Mouse (Mus musculus) B cell, adult 2 months (primary cell): ENCODE measurements at regions not wholly inside any gene's neighbourhood (a gene's known extent, or its start where the extent isn't known, plus 50 kb on each side); places are given as distances from the start of the nearest gene placed in this dataset.

Source experiments
- DNase-seq, 2 experiments: peaks; one replicate each; pipeline ENCODE4 v3.0.0; 2022

DNA sequence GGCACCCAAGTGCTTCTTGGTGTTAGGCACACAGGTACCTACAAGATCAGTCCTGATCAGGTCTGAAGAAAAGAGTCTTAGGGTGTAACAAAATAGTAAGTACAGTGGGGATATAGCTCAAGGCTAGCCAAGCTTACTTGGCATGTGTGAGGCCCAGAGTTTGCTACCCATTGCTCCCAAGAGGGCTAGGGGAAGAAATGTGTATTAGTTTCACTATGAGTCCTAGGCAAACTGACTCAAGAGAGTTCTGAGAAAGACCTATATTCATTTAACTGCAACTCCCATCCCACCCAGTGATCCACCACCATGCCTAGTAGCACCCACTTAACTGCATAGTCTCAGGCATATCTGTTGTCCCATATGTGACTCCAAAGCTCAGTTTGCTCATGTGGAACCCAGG is 84.5 kb upstream of the Cdkn2b start:
- DNase-seq, result no peak

DNA sequence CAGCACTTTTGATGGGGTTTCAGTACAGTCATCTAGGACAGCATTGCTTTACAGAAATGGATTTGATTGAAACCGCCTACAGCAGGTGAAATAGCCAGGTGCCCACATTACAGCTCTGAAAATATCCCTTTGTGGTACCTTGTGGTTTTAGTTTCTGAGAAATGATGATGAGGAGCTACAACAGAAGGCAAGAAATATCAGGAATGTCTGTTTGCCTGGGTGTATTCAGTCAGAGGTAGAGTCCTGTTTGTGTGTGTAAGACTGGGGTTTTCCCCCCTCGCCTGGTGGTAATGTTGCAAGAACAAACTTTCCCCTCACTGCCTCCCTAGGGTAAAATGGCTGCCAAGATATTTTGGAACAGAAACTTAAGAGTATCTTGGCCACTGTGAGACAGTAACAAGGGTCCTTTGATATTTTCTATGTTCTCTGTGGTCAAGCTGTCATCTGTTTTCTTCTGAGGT is 82.4 kb upstream of the Cdkn2b start:
- no peak for DNase-seq

DNA sequence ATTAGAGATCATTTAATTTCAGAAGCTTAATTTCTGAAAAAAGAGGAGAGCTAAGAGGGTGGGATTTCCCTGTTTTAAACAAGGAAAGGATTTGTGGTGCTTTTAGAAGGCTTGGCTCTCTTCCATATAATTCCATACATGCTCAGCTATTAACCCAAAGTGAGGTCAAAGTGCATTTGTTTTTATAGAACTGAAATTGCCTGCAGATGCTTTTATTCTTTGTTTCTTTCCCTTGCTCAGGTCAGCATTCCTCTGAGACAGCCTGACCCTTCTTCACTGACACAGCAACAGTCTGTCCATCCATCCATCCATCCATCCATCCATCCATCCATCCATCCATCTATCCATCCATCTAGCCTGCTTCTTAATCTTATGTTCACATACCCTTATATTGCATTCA is 82.0 kb upstream of the Cdkn2b start:
- no peak for DNase-seq

DNA sequence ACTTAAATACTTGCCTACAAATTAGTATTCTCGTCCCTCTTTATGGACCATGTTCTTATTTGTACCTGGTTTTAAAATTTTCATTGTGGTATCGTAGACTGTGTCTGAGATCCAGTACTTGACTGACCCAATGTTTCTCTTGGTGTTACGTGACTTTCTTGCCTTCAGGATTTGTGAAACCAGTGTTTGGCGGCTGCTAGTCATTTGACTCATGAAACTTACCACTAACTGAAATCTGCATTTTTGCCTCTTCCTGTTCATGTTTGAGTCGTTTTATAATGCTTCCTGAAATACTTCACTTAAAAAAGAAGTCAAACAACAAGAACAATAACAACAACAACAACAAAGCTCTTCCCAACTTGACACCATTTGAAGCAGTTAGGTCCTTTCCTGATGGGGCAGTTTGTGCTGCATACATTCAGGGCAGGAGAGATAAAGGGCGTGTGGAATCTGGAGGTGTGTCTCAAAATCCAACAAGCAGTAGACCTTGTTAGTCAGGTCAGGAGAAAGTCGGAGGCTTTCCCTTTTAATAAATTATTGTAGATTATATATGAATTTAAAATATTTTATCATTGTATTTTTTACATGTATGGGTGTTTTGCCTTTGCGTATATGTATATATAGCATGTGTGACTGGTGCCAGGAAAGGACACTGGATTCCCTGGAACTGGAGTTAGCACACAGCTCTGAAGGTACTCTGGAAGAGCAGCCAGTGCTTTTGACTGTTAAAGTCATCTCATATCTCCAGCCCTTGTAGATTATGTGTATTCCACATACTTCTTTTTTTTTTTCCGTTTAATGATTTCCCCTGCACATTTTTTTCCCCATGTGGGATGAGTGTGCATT is 80.8 kb upstream of the Cdkn2b start:
- DNase-seq, result no peak

DNA sequence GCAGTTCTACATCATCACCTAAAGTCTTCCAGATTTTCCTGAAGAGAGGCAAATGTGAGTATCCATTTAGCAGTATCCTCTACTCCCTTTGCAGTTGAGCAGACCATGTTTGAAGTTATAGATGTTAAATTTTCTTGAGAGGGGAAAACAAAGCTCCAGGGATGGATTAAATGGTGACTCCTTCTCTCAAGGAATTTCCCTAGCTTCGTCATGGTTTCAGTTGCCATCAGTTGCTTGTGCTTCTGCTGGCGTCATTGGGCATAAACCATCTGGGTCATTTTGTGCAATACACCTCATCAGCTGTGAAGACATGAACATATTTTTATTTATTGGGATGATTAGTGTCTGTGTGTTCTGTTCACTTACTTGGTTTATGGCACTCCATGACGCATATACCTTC is 72.7 kb upstream of the Cdkn2b start:
- DNase-seq, result no peak

DNA sequence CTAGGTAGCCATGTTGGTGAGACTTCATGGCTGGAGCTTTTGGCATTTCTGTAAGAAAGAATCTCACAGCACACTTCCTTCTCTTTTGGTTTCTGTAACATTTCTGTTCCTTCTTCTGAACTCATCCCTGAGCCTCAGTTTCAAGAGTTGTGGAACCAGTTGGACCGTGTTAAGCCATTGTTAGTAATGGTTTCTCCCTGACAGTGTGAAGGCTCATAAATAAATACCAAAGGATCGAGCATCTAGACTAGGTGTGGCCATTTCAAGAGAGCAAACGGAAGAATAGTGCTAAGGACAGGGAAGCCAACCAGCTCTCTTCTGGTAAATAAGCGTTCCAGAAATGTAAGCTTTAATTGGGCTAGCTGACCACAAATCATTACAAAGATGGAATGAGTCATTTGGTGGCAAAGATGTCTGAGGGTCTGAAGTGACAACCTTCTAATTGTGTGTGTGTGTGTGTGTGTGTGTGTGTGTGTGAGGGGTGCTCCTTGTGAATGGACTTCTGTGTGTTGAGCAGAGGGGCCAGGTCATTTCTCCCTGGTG is 71.7 kb upstream of the Cdkn2b start:
- no peak for DNase-seq

DNA sequence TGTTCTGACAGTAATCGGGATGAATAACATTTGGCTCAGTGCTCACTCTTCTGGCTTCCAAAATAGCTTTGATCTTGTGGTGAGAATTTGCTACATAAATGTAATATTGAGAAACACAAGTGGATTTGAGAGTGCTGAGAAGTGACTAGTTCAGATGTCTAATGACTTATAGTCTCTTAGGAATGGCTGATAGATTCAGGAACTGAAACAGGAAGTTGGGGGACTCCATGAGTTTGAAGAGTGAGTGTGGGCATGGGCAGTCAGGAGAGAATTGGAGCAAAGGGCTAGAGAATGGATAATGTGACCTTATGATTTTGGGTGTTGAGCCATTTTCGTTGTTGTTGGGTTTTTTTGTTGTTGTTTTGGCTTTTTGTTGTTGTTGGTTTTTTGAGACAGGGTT is 70.9 kb upstream of the Cdkn2b start:
- no peak for DNase-seq

DNA sequence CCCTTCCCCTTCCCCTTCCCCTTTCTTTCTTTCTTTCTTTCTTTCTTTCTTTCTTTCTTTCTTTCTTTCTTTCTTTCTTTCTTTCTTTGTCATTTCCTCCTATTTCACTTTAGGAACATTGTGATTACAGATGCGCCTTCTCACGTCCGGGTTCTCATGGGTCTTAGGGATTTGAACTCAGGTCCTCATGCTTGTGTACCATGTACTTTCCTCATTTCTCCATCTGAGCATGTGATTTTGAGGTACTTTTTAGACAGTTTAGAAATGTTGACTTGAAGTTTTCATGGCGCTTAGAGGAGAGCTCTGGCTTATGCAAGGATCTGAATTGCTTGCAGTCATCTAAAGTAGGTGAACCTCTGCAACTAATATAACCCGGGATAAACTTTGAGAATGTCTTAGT is 70.2 kb upstream of the Cdkn2b start:
- no peak for DNase-seq

DNA sequence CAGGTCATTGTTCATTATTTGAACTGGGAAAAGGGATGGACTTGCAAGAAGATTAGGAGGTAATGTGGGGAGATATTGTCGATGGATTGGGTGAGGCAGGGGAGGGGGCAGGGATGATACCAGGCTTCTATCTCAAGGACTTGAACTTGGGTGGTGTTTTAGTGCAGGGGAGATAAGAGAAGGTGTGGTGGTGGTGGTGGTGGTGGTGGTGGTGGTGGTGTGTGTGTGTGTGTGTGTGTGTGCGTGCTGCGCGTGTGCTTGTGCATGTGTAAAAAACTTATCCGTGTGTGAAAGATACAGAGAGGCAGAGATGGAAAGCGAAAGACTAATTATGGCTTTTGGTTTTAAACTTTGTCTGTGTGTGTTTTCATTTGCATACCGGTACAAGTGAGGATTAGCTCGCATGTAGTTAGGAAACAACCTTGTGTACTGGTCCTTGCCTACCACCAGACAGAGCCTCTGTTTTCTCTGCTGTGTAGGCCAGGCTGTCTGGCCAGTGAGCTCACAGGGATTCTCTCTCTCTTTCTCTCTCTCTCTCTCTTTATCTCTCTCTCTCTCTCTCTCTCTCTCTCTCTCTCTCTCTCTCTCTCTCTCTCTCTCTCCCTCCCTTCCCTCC is 69.6 kb upstream of the Cdkn2b start:
- DNase-seq, result no peak

DNA sequence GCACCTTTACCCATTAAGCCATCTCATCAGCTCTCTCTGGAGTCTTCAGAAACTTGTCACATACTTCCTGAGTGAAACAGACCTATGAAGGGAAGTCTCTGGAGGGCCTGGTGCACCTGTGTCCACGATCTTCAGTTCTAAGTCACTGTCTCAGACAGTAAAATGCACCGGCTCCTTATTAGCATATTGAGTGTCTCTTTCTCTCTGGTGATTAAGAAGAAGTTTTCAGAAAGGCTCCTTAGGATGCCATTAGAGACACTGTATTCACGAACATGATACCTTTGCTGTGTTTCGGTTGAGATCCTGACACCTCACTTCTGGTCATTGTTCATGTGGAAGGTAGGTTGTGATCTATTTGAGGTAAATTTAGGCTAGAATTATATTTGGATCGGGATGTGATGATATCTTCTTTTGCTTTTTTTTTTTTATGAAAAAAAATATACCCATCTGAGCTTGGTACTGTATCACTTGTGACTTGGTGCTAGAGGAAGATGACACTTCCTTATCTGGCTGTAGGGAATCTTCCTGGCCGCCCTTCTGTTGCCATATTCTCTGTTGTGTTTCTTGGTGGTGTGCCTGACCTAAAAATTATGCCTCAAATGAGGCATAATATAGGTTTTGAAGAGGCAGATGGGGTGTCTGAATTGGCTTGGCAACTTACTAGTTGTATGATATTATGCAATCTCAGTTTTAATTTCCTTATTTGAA is 68.9 kb upstream of the Cdkn2b start:
- no peak for DNase-seq

DNA sequence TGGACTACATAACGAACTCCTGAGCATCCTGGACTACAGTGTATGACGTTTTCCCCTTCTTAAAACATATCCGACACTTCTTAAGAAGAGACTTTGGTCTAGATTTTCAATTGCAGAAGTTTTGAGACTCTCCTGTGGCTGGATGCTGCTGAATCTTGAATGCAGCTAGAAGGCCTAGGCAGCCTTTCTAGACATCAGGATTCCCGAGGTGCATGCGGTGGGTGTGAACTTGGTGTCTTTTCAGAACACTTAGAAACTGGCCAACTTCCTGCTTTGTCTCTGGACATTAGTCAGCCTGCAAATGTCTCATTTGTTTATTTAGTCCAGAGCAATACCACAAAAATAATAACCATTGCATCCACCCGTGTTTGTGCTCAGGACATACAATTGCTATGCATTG is 61.8 kb upstream of the Cdkn2b start:
- DNase-seq, result no peak

DNA sequence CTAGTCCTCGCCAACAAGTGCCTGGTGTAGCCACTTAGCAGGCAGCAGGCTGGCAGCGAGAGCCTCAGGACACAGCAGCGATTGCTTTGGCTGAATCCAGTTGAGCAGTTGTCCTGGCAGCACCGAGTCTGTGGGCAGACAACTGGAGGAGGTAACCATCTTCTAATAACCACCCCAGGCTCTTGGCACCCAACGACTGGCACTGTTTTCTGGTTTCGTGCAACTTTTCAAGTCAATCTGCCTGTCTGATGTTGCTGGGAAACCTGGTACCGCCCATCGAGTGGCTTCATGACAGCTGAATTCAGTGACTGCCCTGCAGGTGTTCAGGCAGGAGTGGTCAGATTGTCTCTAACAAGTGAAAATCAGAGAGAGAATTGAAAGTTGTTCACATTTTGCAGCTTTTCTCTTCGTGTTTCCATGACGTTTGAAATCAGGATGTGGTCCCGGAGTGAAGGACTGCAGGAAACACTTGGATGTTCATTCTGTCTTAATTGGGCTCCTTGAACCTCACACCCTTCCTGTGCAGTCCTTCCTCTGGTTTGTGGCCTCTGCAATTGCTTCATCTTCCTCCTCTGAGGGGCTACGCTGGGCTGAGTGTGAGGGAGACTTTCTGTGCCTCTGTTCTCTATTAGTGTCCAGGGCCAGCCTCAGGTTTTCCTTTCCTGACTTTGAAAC is 58.1 kb upstream of the Cdkn2b start:
- DNase-seq, result no peak

DNA sequence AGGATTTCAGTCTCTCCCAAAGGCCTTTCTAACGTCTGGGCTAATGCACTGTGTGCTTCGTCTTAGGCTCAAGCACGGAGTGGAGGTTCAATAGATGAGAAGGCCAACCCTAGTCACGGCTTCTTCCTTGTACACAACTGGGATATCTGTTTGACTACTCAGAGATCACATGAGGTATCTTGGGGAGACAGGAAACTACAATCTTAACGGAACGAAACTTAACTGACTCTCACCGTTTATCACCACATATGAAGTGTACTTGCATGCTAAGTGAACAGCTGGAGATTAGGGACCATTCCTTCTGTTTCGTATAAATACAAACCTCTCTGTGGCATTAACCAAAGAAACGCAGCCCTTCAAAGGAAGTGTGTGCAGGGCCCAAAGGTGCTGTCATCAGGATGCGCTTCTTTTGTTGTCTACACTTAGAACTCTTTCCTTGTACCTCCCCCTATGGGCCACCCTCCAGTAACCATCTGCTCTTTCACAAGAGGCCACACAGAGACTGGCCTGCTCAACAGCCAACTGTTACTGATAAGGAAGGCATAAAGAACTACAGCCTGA is 55.8 kb upstream of the Cdkn2b start:
- no peak for DNase-seq

DNA sequence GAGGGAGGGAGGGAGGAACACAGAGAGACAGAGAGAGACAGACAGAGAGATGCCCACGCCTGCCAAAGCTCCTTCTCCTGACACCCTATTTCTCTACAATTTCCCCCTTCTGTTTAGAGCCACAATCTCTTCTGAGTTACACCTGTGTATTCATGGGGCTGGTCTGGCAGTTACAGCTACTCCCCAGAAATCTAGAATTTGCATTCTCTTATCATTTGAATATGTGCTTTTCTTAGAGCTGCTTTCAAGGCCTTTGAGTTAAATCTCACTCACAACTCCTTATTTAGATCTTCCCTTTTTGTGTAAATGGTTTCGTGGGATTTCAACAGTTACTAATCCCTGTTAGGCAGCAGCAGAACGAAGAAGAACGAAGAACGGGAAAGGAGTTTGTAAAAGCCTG is 55.0 kb upstream of the Cdkn2b start:
- no peak for DNase-seq

DNA sequence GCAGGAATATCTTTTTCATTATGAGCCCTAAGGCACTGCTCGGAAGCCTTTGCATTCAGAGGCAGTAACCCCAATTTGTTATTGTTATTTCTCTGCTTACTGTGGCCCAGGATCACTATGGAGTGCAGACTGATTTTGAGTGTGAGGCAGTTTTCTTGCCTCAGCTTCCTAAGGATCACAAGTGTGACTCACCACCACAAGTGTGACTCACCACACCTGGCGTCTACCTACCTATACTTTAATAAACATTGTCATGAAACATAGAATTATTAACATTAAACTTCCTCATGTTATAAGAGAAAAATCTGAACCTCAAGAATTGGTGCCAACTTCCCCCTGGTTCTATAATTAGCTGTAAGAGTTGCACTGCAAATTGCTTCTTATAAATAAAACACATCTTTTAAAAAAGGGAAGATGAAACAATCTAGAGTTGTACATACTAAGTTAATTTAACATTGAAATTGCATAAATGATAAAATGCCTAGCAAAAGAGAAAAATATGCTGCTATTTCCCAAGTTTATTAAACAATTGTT is 52.4 kb upstream of the Cdkn2b start:
- no peak for DNase-seq

DNA sequence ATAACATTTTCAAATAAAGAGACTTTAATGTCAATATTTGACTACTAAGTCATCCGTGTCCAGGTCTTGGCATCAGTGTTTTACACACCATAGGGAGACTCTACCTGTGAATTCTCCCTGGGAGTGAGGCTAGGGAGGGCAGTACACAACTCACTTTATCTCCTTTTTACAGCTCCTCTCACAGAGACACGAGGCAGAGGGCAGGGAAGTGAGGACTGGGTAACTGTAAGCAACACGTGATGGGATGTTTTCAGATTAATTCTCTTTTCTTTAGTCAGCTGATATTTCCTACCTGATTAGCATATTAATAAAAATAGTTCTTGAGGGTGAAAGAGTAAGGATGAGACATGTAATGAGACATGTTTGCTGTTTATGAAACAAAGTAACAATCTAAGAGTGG is 51.8 kb upstream of the Cdkn2b start:
- no peak for DNase-seq

DNA sequence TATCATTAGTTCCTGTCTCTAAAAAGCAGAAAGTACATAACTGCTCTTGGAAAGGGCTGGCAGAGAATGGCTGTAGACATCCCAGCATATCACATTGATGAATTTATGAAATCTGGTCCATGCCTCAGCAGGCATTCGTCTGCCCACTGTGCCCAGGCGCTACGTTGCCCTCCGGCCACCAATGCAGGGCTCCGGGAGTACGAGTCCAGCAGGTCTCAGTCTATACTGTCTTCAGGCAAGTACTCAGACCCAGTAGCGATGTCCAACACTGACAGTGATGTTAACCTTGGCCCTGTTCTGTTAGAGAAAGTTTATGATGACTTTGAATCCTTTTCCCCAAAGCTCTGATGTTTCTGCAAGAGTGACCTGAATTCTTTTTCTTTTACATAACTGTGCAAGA is 50.5 kb upstream of the Cdkn2b start:
- no peak for DNase-seq
